Mouse (Mus musculus): Measurements from ENCODE around the gene BC049762.

The BC049762 gene

DNA sequence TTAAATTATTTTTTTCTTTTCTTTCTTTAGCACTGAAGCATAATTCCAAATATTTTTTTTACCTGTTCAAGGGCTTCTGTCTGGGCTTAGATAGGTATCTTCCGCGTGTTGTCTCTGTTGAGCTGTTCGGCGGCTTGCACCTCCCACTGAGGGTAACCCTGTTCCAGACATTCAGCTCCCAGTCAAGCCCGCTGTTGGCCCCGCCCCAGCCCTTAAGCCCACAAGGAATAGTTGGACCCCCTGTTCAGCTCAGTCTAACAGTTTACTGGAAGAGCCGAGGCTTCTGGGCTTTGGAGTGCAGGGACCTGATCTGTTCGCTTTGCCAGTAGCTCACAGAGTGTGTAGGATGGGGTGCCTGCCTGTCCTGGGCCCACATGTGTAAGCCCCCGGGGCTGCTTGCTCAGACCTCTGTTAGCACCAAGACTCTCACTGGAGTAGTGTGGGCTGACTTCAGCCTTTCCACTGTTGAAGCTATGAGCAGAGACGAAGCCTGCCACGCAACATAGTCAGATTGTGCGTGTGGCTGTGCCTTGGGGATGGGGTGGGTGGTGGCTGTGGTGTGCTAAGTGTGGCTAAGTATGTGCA, 43.4 kb downstream of the BC049762 start:
- no peak for DNase-seq (ENCODE audit: low spot score in 2 of 2)

GRCm38 (mm10) chr11:51214021-51214420, 48.8 kb downstream of the BC049762 start:
- DNase-seq (ENCODE audit: low spot score in 2 of 2), result no peak

DNA sequence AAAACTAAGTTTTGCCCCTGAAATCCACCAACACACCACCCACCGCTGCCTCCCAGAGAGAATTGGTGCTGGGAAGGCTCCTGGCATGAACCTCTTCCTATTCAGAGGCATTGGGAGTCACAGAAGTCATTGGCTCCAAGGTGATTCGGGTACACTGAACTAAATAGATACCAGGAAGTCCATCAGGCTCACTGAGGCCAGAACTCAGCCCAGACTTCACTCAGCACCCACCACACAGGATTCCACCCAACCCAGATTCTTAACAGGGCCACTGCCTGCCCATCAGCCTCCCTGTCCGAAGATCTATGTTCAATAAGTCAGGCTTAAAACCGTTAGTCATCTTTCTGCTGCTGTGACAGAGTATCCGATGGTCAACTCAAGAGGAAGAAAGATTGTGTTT, 51.4 kb downstream of the BC049762 start:
- DNase-seq (ENCODE audit: low spot score in 2 of 2), result no peak

GRCm38 (mm10) chr11:51207758-51208157, 55.1 kb downstream of the BC049762 start:
- no peak for DNase-seq (ENCODE audit: low spot score in 2 of 2)

Data from frontal cortex, postnatal 36 days (tissue).